Mouse (Mus musculus) MEL (cell line): ENCODE data around the gene Rftn2. TPM values are rescaled to one million over a fixed set of nuclear protein-coding genes. Genes with fewer than 3 reads are reported as not detected.

Experiments used
- DNase-seq: peaks from one replicate; pipeline ENCODE4 v3.0.0; 2011; ENCODE audit warnings: low read depth, low spot score
- H3K27ac ChIP-seq: 2 replicates; pipeline ENCODE4 v1.5.1; 2012; ENCODE audit warnings: low read depth, mild to moderate bottlenecking, control low read depth, low read length, moderate library complexity; ENCODE audit not compliant: control insufficient read depth
- H3K27me3 ChIP-seq, 2 experiments: fragments of 150-350 bp in 1 of 2; sonication (generic) in 1 of 2; 2 replicates each; pipeline ENCODE4 v1.6.1; 2012; ENCODE audit warnings: low read length in 2 of 2, mild to moderate bottlenecking in 2 of 2, improper control_type of control experiment in 1 of 2, moderate library complexity in 1 of 2; ENCODE audit not compliant: insufficient read depth in 2 of 2, control insufficient read depth in 1 of 2
- H3K36me3 ChIP-seq, 2 experiments: 2 replicates each; pipeline ENCODE4 v1.6.1; 2012 to 2014; ENCODE audit warnings: low read length in 2 of 2, improper control_type of control experiment in 1 of 2, inconsistent platforms in 1 of 2, mild to moderate bottlenecking in 1 of 2; ENCODE audit not compliant: insufficient read depth in 2 of 2, control insufficient read depth in 1 of 2
- H3K4me1 ChIP-seq, 2 experiments: fragments of 150-350 bp in 1 of 2; sonication (generic) in 1 of 2; 2 replicates each; pipeline ENCODE4 v1.6.1; 2012; ENCODE audit warnings: low read length in 2 of 2, improper control_type of control experiment in 1 of 2, mild to moderate bottlenecking in 1 of 2; ENCODE audit not compliant: insufficient read depth in 2 of 2, control insufficient read depth in 1 of 2
- H3K4me3 ChIP-seq, 2 experiments: fragments of 150-350 bp in 1 of 2; sonication (generic) in 1 of 2; 2 replicates each; pipeline ENCODE4 v1.5.1; 2012; ENCODE audit warnings: low read depth in 2 of 2, low read length in 2 of 2, mild to moderate bottlenecking in 2 of 2, moderate library complexity in 2 of 2, control low read depth in 1 of 2, improper control_type of control experiment in 1 of 2; ENCODE audit not compliant: control insufficient read depth in 1 of 2, insufficient read depth in 1 of 2
- H3K79me2 ChIP-seq: 2 replicates; pipeline ENCODE4 v1.6.1; 2012; ENCODE audit warnings: mild to moderate bottlenecking, low read length, moderate library complexity; ENCODE audit not compliant: control insufficient read depth, poor library complexity, insufficient read depth
- H3K9ac ChIP-seq: 2 replicates; pipeline ENCODE4 v1.6.1; 2012; ENCODE audit warnings: low read depth, mild to moderate bottlenecking, control low read depth, low read length, moderate library complexity; ENCODE audit not compliant: control insufficient read depth, poor library complexity, severe bottlenecking
- H3K9me3 ChIP-seq: fragments of 150-350 bp; sonication (generic); replicated peaks from 2 replicates; pipeline ENCODE4 v1.6.1; 2012; ENCODE audit warnings: mild to moderate bottlenecking, low read length, improper control_type of control experiment, moderate library complexity; ENCODE audit not compliant: insufficient read depth
- BHLHE40 ChIP-seq: IDR thresholded peaks from 2 replicates; pipeline ENCODE4 v1.6.1; 2012; ENCODE audit warnings: low read depth, mild to moderate bottlenecking, inconsistent platforms, low read length, improper control_type of control experiment, borderline replicate concordance
- HCFC1 ChIP-seq: IDR thresholded peaks from 2 replicates; pipeline ENCODE4 v1.6.1; 2012; ENCODE audit warnings: low read depth, mild to moderate bottlenecking, inconsistent platforms, low read length, improper control_type of control experiment, moderate library complexity
- MAX ChIP-seq: IDR thresholded peaks from 2 replicates; pipeline ENCODE4 v1.6.1; 2011; ENCODE audit warnings: low read length, improper control_type of control experiment
- MAZ ChIP-seq: IDR thresholded peaks from 2 replicates; pipeline ENCODE4 v1.6.1; 2012; ENCODE audit warnings: low read depth, mild to moderate bottlenecking, inconsistent platforms, low read length, improper control_type of control experiment
- NRF1 ChIP-seq: IDR thresholded peaks from 2 replicates; pipeline ENCODE4 v1.6.1; 2014; ENCODE audit warnings: low read depth, mild to moderate bottlenecking, inconsistent platforms, low read length, improper control_type of control experiment, moderate library complexity; ENCODE audit not compliant: poor library complexity, insufficient read depth, severe bottlenecking
- POLR2A ChIP-seq, 2 experiments: IDR thresholded peaks; 2 replicates each; pipeline ENCODE4 v1.6.1; 2011 to 2012; ENCODE audit warnings: low read length in 2 of 2, mild to moderate bottlenecking in 2 of 2, control low read depth in 1 of 2, improper control_type of control experiment in 1 of 2, low read depth in 1 of 2, moderate library complexity in 1 of 2; ENCODE audit not compliant: control insufficient read depth in 1 of 2, insufficient read depth in 1 of 2, poor library complexity in 1 of 2
- RAD21 ChIP-seq: IDR thresholded peaks from 2 replicates; pipeline ENCODE4 v1.6.1; 2011; ENCODE audit warnings: mild to moderate bottlenecking, low read depth, low read length, improper control_type of control experiment
- RCOR1 ChIP-seq: IDR thresholded peaks from 2 replicates; pipeline ENCODE4 v1.6.1; 2012; ENCODE audit warnings: low read depth, mild to moderate bottlenecking, inconsistent platforms, low read length, improper control_type of control experiment
- SIN3A ChIP-seq: IDR thresholded peaks from 2 replicates; pipeline ENCODE4 v1.6.1; 2012; ENCODE audit warnings: low read length, improper control_type of control experiment, inconsistent platforms
- SMC3 ChIP-seq: IDR thresholded peaks from 2 replicates; pipeline ENCODE4 v1.6.1; 2011; ENCODE audit warnings: low read depth, low read length, improper control_type of control experiment
- TBP ChIP-seq: IDR thresholded peaks from 2 replicates; pipeline ENCODE4 v1.8.0; 2011; ENCODE audit warnings: low read depth, low read length, improper control_type of control experiment
- UBTF ChIP-seq: IDR thresholded peaks from 2 replicates; pipeline ENCODE4 v1.6.1; 2012; ENCODE audit warnings: low read depth, mild to moderate bottlenecking, inconsistent platforms, low read length, improper control_type of control experiment, moderate library complexity, borderline replicate concordance; ENCODE audit not compliant: insufficient read depth
- ZKSCAN1 ChIP-seq: IDR thresholded peaks from 2 replicates; pipeline ENCODE4 v1.6.1; 2012; ENCODE audit warnings: low read depth, mild to moderate bottlenecking, inconsistent platforms, low read length, improper control_type of control experiment, moderate library complexity
- ZMIZ1 ChIP-seq: IDR thresholded peaks from 2 replicates; pipeline ENCODE4 v1.6.1; 2012; ENCODE audit warnings: low read depth, mild to moderate bottlenecking, inconsistent platforms, low read length, improper control_type of control experiment, moderate library complexity
- ZNF384 ChIP-seq: IDR thresholded peaks from 2 replicates; pipeline ENCODE4 v1.6.1; 2012; ENCODE audit warnings: low read depth, mild to moderate bottlenecking, inconsistent platforms, low read length, improper control_type of control experiment
- polyA plus RNA-seq, 2 experiments: library from polyadenylated mRNA; stranded (reverse) in 1 of 2; unstranded in 1 of 2; fragments of >175 nt in 1 of 2; fragments of >200 nt in 1 of 2; gene quantifications; 2 replicates each; pipeline versions ENCODE4 v1.2.1 to v1.2.4; 2012; ENCODE audit warnings: low replicate concordance in 2 of 2, low read depth in 1 of 2; ENCODE audit not compliant: insufficient read length in 2 of 2, insufficient read depth in 1 of 2, missing spikeins in 1 of 2
- total RNA-seq: library from RNA; depleted of rRNA; stranded (reverse); fragments of 300-350 nt; gene quantifications from 2 replicates; pipeline ENCODE4 v1.2.3, GENCODE M21; 2012

Rftn2 gene
- total and polyA plus RNA-seq, 3 experiments = 0.01 TPM; not detected in 2

DNA sequence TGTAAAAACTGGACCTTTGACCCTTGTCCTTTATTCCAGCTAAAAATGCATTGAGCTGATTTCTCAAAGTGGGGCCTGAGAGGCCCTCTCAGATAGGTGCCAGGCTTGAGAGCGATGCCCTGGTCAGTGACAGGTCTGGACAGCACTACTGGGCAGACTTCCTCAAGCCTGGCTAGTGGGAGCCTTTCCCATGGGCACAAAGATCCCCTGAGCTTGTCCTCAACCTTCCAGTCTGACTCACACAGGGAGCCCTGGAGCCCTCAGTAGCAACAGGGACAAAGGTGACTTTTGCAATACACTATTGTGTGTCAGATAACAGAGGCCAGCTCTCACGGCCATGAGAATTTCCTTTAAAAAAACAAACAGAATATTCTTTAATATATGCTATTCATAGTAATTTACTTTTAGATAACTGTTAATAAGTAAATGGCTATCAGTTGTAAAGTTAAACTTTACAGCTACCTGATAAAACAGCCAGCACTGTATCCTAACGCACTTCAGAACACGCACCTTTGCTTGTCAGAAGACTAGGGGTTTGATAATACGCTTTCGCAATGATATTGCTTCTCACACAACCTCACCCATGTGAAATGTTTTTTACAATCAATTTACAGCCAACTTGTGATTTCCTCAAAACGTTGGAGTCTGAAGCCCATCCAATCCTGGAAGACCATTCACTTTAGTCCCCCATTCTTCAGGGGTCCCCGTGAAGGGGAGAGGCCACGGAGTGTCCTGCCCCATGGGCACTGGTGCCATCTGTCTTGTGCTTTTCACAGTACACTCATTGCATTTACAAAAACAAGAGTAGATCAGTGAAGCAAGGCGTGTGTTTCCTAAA lies 52.6 kb downstream of the Rftn2 start:
- H3K4me3 ChIP-seq = no peak overlapping the region
- no peaks in the 10 kb centered on the region for H3K36me3 ChIP-seq
- no peaks in the 10 kb centered on the region for H3K4me1 ChIP-seq
- H3K79me2 ChIP-seq = no peaks in the 10 kb centered on the region
- DNase-seq = no peak
- no peak for TF ChIP-seq MAZ
- TF ChIP-seq POLR2A (IDR thresholded peaks at IDR 0.05; ENCODE audit: control insufficient read depth in 1 of 2, insufficient read depth in 1 of 2, low read depth in 1 of 2, low read length in 2 of 2, poor library complexity in 1 of 2) = no peak
- no peak for TF ChIP-seq SMC3
- no peak for TF ChIP-seq BHLHE40
- TF ChIP-seq TBP = no peak
- TF ChIP-seq, all 39 proteins: peak for 0
- no peaks in the 10 kb centered on the region for H3K9me3 ChIP-seq
- no peaks in the 10 kb centered on the region; a peak in 1 of 4 replicates for H3K27me3 ChIP-seq
- no peak overlapping the region for H3K9ac ChIP-seq
- no peak overlapping the region for H3K27ac ChIP-seq

DNA sequence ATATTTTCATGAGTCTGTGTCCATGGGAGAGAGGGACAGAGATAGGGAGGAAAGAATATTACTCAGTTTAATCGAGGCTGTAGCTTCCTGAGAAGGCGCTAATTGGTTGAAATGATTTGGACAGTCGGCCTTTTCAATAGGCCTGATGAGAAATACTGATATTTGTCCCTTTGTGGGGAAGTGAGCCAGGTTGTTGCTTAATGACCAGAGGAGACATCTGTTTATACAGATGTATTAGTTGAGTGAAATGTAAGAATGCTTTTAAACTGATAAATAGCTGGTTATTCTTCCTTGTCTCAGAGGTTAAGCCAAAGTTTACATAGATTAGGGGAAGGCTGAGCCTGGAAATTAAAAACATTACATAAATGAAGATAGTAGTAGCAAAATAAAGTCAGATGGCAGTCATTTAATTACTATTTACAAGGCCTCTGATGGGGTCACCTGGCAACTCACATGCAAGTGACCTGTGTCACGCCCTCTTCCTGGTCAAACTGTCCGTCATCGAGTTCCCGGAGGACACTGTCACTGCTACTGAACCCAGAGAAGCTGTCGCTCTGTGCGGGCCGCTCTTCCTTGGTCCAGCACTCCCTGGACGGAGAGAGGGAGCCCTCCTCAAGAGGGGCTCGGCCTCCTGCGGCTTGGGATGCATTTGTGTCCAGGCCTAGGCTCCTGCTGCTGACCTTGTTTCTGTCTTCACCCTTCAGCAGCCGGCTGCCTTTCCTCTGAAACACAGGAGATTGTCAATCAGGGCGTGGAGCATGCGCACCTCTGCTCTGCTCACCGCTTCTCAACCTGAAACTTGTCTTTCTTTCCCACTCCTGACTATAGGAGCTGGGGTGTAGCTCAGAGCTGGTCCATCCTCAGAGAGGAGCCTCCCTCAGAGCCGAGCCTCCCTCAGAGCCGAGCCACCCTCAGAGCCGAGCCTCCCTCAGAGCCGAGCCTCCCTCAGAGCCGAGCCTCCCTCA lies 54.9 kb downstream of the Rftn2 start:
- no peaks in the 10 kb centered on the region for H3K36me3 ChIP-seq
- H3K27ac ChIP-seq = no peak overlapping the region
- TF ChIP-seq MAX (no peak), UBTF (no peak), HCFC1 (no peak), ZNF384 (no peak), SIN3A (no peak), MAZ (no peak), RAD21 (no peak), ZKSCAN1 (no peak), RCOR1 (no peak), NRF1 (no peak), ZMIZ1 (no peak), SMC3 (no peak)
- no peak overlapping the region for H3K9ac ChIP-seq
- DNase-seq = no peak
- H3K4me3 ChIP-seq = no peak overlapping the region
- H3K4me1 ChIP-seq = no peaks in the 10 kb centered on the region
- no peaks in the 10 kb centered on the region for H3K9me3 ChIP-seq
- H3K27me3 ChIP-seq = no peaks in the 10 kb centered on the region
- no peaks in the 10 kb centered on the region for H3K79me2 ChIP-seq
